Mouse (Mus musculus) yolk sac, embryonic 10.5 days (tissue): ENCODE results near the gene Clhc1.

ENCODE experiments used
- DNase-seq: peaks from one replicate; pipeline ENCODE4 v3.0.0-alpha.2; 2017; ENCODE audit warnings: low spot score

Clhc1 gene

DNA sequence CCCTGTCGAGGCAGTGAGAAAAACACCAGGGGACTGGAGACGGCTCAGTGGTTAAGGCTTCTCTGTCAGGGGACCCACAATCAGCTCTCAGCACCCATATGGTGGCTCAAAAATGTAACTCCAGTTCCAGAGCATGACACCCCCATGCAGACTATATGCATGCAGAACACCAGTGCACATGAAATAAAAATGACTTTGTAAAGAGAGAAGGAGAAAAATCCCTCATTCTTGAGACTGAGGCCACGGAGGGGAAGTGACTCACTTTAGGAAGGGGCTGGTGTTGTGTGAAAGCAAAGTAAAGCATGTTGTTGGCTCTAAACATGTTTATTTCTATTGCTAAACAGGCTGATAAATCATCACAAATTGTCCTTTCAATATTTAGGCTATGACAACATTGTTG is 13.2 kb downstream of the Clhc1 start:
- no peak for DNase-seq

DNA sequence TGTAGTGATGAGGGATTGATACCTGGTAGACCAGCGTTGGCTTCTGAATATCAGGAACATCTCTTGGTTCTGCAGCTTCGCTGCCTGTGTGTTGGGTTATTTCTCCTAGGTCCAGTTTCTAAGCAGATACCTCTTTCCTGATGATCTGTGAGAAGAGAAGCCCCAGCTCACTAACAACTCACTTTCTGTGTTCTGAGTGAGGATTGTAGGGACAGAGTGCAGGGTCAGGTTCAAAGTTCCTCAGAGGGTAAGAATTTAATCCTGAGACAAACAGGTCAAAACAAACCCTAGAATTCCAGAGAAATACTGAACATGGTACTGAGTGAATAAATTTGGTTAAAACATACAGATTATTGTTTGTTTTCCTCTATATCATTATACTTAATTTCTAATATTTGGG is 15.7 kb downstream of the Clhc1 start:
- DNase-seq: no peak

DNA sequence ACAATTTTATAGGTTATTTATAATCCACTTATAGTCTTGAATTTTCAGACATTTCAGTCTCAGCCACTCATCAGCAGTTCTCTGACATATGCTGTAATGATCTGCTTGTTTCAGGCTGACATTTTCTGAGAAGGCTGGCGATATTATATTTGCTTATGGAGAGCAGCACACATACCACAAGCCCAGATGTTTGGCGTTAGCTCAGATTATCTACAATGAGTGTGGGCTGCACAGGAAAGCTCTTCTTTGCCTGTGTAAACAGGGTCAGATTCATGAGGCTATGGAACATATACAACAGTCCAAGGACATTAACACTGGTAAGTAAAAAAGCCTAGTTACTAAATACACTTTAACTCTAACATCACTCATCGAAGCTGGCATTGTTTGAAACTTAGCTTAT is 23.8 kb downstream of the Clhc1 start:
- no peak for DNase-seq

DNA sequence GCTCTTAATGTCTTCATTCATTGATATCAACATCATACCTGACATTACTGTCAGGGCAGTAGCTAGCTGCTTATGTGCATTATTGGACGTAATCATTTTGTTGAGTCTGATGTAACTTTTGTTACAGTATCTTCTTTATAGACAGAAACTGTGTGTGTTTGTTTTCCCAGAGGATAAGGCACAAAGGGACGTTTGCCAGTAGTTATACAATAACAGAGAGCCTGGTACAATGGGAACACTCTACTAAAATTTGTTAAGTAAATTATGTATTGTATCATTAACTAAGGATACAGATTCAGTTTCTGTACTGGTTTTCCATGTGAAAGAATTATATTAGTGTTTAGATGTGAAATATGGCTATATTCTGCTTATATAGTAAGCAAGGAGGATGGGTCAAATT is 24.9 kb downstream of the Clhc1 start:
- DNase-seq: no peak

DNA sequence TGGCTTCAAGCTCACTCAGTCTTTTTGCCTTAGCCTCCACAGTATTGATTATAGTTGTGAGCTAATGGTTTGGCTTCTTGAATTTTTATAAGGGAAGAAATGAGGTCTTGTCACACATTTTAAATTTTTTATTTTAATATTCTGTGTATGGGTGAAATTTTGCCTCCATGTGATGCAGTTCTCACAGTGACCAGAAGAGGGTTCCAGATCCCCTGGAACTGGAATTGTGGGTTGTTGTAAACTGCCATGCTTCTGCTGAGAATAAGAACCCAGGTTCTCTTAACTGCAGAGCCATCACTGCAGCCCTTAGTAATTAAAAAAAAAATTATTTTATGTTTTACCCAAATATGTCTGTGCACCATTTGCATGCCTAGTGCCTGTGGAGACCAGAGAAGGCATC is 31.9 kb downstream of the Clhc1 start:
- no peak for DNase-seq

GRCm38 (mm10) chr11:29595217-29595616 is 47.5 kb downstream of the Clhc1 start:
- no peak for DNase-seq

GRCm38 (mm10) chr11:29597159-29597558 is 49.4 kb downstream of the Clhc1 start:
- DNase-seq: no peak

DNA sequence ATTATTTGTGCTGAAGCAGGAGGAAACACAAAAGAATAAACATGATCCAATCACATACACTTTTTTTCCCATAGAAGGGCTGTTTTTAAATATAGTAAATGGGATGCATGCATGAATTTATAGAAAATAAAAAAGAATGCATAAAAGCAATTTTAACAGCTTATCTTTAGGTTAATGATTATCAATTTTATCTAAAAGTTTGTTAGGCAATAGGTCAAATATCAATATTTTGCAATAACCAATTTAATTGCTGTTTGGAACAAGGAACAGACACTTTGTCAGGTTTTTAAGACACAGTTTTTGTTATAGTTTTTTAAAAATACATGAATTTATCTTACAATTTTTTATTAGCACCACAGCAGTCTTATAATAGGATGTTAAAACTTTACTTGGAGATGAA is 51.2 kb downstream of the Clhc1 start:
- no peak for DNase-seq

- DNase-seq: no peak
Observed at GRCm38 (mm10) chr11:29603581-29603980, 55.8 kb downstream of the Clhc1 start.

DNA sequence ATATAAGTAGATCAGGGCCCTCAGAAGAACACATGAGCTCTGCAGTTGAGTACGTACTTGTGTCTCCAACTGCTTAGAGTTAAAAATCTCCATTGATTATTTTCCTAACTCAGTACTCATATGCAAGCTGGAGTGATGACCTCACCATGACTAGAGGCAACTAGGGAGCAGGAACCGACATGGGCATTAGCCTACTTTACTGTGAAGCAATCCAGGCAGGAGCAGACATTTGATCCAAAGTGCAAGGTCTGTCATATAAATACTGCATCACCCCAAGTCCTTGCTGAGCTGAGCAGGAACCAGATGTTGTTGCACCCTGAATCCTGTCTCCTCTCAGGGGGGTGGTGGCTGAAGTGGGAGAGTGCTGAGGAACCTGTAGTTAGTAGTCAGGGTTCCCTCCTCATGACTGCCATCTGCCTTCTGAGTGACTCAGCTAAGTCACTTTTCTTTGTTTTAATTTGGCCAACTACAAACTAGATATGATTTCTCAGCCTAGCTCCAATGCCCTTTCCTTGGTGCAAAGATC is 59.8 kb downstream of the Clhc1 start:
- DNase-seq: no peak

- peak; percentile 44 for DNase-seq
Observed at GRCm38 (mm10) chr11:29609756-29610468, 62.2 kb downstream of the Clhc1 start.

DNA sequence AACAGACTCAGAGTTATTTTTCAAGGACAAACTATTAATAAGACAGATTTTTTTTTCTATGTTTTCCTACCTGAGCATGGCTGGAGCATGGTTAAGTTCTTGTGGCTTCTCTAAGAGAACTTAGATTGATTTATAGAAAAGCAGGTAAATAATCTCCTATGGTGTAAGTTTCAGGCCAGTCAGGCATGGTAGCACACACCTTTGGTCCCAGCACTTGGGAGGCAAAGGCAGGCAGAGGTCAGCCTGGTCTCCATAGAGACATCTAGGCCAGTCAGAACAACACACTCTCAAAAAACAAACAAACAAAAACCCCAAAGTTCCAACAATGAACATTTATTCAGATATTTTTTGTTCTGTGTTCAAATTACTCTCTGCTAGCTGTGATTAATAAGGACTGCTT is 64.3 kb downstream of the Clhc1 start:
- no peak for DNase-seq

- DNase-seq: peak; percentile 27
Observed at GRCm38 (mm10) chr11:29613185-29613735, 65.5 kb downstream of the Clhc1 start.

- peak; percentile 28 for DNase-seq
Observed at GRCm38 (mm10) chr11:29614217-29614924, 66.6 kb downstream of the Clhc1 start.

- DNase-seq: no peak
Observed at GRCm38 (mm10) chr11:29622030-29622790, 74.5 kb downstream of the Clhc1 start.

GRCm38 (mm10) chr11:29623327-29623726 is 75.6 kb downstream of the Clhc1 start:
- DNase-seq: no peak

- no peak for DNase-seq
Observed at GRCm38 (mm10) chr11:29626541-29626940, 78.8 kb downstream of the Clhc1 start.

GRCm38 (mm10) chr11:29627706-29628105 is 80.0 kb downstream of the Clhc1 start:
- no peak for DNase-seq
